Mouse (Mus musculus) fibroblast of lung, adult 2 months (primary cell): ENCODE measurements around the gene Trex2.
"Not testable (repeated sequence)": the region's sequence is repeated elsewhere in the genome, so short reads cannot be mapped to it uniquely, and the experiment has no call there.

ENCODE experiments used
- DNase-seq: peaks from one replicate; pipeline ENCODE4 v3.0.0-alpha.2; 2011; ENCODE audit warnings: low read depth

Gene Trex2

GRCm38 (mm10) chrX:73430036-73430435 is 5.1 kb downstream of the Trex2 start:
- no peak for DNase-seq

- no peak for DNase-seq
These were observed 22.4 kb downstream of the Trex2 start for GRCm38 (mm10) chrX:73412767-73413166.

- DNase-seq, result no peak
These were observed 24.1 kb downstream of the Trex2 start, which contains the start of gene Zfp92 for GRCm38 (mm10) chrX:73410880-73411517. TSS of gene Zfp92 (plus strand) at chrX:73411096.

GRCm38 (mm10) chrX:73401616-73402015 is 33.5 kb downstream of the Trex2 start:
- DNase-seq, result no peak

- DNase-seq, result no peak
These were observed 34.2 kb downstream of the Trex2 start for GRCm38 (mm10) chrX:73400951-73401350.

GRCm38 (mm10) chrX:73398636-73399035 is 36.5 kb downstream of the Trex2 start, which contains the start of gene Gm18336:
TSS of gene Gm18336 (minus strand) at chrX:73398736.
- DNase-seq, result not testable (repeated sequence)

- no peak for DNase-seq
These were observed 38.7 kb downstream of the Trex2 start for GRCm38 (mm10) chrX:73396446-73396845.

GRCm38 (mm10) chrX:73391481-73391880 is 43.7 kb downstream of the Trex2 start:
- no peak for DNase-seq

GRCm38 (mm10) chrX:73384924-73385323 is 50.2 kb downstream of the Trex2 start:
- DNase-seq, result no peak

GRCm38 (mm10) chrX:73384419-73384818 is 50.7 kb downstream of the Trex2 start:
- no peak for DNase-seq
